Mouse (Mus musculus) testis, adult 2 months (tissue): ENCODE results near the gene Chrdl2. TPM values are rescaled to one million over a fixed set of nuclear protein-coding genes. Genes with fewer than 3 reads are reported as not detected.

Experiments
- H3K27ac ChIP-seq: fragments of 200-500 bp; 2 replicates; pipeline ENCODE4 v1.5.1; 2012; ENCODE audit warnings: low read depth, low read length; ENCODE audit not compliant: control insufficient read depth, insufficient read depth
- H3K27me3 ChIP-seq: fragments of 200-500 bp; 2 replicates; pipeline ENCODE4 v1.6.1; 2012; ENCODE audit warnings: mild to moderate bottlenecking, low read length, moderate library complexity; ENCODE audit not compliant: control insufficient read depth, insufficient read depth
- H3K36me3 ChIP-seq: fragments of 200-500 bp; 2 replicates; pipeline ENCODE4 v1.6.1; 2012; ENCODE audit warnings: mild to moderate bottlenecking, low read length; ENCODE audit not compliant: control insufficient read depth, insufficient read depth
- H3K4me1 ChIP-seq: fragments of 200-500 bp; 2 replicates; pipeline ENCODE4 v1.6.1; 2012; ENCODE audit warnings: low read length; ENCODE audit not compliant: control insufficient read depth, insufficient read depth
- H3K4me3 ChIP-seq: fragments of 200-500 bp; 2 replicates; pipeline ENCODE4 v1.5.1; 2012; ENCODE audit warnings: low read depth, mild to moderate bottlenecking, low read length, moderate library complexity, mixed read lengths; ENCODE audit not compliant: control insufficient read depth
- CTCF ChIP-seq: fragments of 200-500 bp; IDR thresholded peaks from 2 replicates; pipeline ENCODE4 v1.5.1; 2012; ENCODE audit warnings: low read depth, mild to moderate bottlenecking, inconsistent platforms, low read length, moderate library complexity; ENCODE audit not compliant: control insufficient read depth, insufficient read depth, insufficient replicate concordance
- POLR2A ChIP-seq: fragments of 200-500 bp; IDR thresholded peaks from 2 replicates; pipeline ENCODE4 v1.6.1; 2012; ENCODE audit warnings: low read depth, mild to moderate bottlenecking, inconsistent platforms, low read length, moderate library complexity; ENCODE audit not compliant: control insufficient read depth
- polyA plus RNA-seq: library from polyadenylated mRNA; depleted of rRNA; stranded (reverse); fragments of >200 nt; gene quantifications from 2 replicates; pipeline ENCODE4 v1.2.3, GENCODE M21; 2012; rRNA removed

The Chrdl2 gene
- polyA plus RNA-seq, 1 experiment, result 0.38 TPM

GRCm38 (mm10) chr7:100082836-100083235 is 76.9 kb downstream of the Chrdl2 start:
- TF ChIP-seq POLR2A (no peak), CTCF (no peak)
- Histone ChIP-seq H3K4me3 (no peak overlapping the region), H3K36me3 (peaks cover 3% of the 10 kb centered on the region), H3K27ac (no peak overlapping the region), H3K4me1 (no peaks in the 10 kb centered on the region), H3K27me3 (no peaks in the 10 kb centered on the region)

GRCm38 (mm10) chr7:100083812-100084211 is 77.8 kb downstream of the Chrdl2 start:
- no peak for TF ChIP-seq POLR2A
- no peak for TF ChIP-seq CTCF
- Histone ChIP-seq H3K4me1 (no peaks in the 10 kb centered on the region), H3K27ac (no peak overlapping the region), H3K4me3 (no peak overlapping the region), H3K27me3 (no peaks in the 10 kb centered on the region), H3K36me3 (peaks cover 3% of the 10 kb centered on the region)

Other genes starting within 250 kb of the Chrdl2 start
- gene Olfr521, start 242.7 kb upstream of the Chrdl2 start, polyA plus RNA-seq, result not detected in 2 replicates
- gene Neu3, start 177.8 kb upstream of the Chrdl2 start, polyA plus RNA-seq, result 0.87 and 0.91 TPM in 2 replicates
- 268 and 301 TPM in 2 replicates for gene Xrra1, start 147.1 kb upstream of the Chrdl2 start, polyA plus RNA-seq
- 142 and 204 TPM in 2 replicates for gene Spcs2, start 142.7 kb upstream of the Chrdl2 start, polyA plus RNA-seq
- 1.6 TPM in 2 replicates for gene Rnf169, start 25.7 kb upstream of the Chrdl2 start, polyA plus RNA-seq
- 50.6 and 51.6 TPM in 2 replicates for gene Pold3, start 115.4 kb downstream of the Chrdl2 start, polyA plus RNA-seq
- 2.2 TPM in 2 replicates for gene Lipt2, start 153.1 kb downstream of the Chrdl2 start, polyA plus RNA-seq
- gene Kcne3, start 170.3 kb downstream of the Chrdl2 start, polyA plus RNA-seq, result 193 and 197 TPM in 2 replicates
- gene Pgm2l1, start 221.2 kb downstream of the Chrdl2 start, polyA plus RNA-seq, result 5.3 and 6.5 TPM in 2 replicates